Mouse (Mus musculus): ENCODE data around the gene Map3k5.

- TF ChIP-seq GATA1 (IDR thresholded peaks at IDR 0.05; ENCODE audit: borderline replicate concordance, low read length) = no peak
- TF ChIP-seq FLI1 (IDR thresholded peaks at IDR 0.05; ENCODE audit: low read length) = no peak
Measured at GRCm38 (mm10) chr10:20186800-20187273, 252.6 kb downstream of the Map3k5 start.
